Mouse (Mus musculus): ENCODE data around the gene Akap5. TPM values are rescaled to one million over a fixed set of nuclear protein-coding genes. Genes with fewer than 3 reads are reported as not detected.
A peak's percentile ranks its signal among the peaks of the same experiment; 100 is the strongest.

Gene Akap5
- total and polyA plus RNA-seq, 2 experiments from 2014 or later, result 0.50 to 1.1 TPM

GRCm38 (mm10) chr12:76367096-76367995 lies 42.7 kb downstream of the Akap5 start:
- WGBS, result 18% methylated on average over 14 of the region's 14 CpGs
- no peak for DNase-seq (ENCODE audit: low spot score)

DNA sequence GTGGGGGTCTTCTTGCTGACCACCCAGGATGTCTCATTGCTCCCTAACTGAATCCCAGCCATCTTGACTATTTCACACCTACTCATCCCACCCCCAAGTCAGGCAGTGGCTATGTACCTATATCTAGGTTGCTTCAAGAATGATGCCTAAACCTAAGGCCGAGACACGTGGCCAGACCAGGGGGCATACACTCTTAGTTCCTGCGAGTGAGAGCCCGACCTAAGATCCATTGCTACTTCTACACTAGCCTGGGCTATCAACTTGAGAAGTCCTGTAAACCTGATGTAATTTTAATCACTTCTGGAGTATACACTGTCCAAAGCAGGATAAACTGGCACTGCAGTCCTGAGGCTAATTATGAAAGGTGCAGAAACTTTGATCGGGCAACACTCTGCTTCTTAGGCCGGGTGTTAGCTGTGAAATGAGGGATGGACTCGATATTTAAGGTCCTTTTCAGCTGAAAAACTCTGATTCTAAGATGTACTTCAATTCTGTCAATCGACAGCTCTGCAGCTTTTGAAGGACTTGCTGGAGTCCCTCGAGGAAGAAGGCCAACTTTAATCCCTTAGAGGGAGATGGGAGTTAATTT lies 43.6 kb downstream of the Akap5 start:
- peak overlapping the region; percentile 66 for H3K4me3 ChIP-seq (ENCODE audit: low read depth, low read length)
- H3K4me1 ChIP-seq (ENCODE audit: control insufficient read depth, insufficient read depth), result peaks cover 27% of the 10 kb centered on the region
- no peaks in the 10 kb centered on the region for H3K36me3 ChIP-seq (replicated peaks; ENCODE audit: control insufficient read depth, insufficient read depth, low read length)
- peak overlapping the region; percentile 82; the same call in 1 of the 2 replicates for H3K9ac ChIP-seq (replicated peaks; ENCODE audit: low read depth, low read length)
- peak overlapping the region; percentile 81 for H3K4me2 ChIP-seq (ENCODE audit: low read depth, low read length)
- 13% methylated on average over 9 of the region's 9 CpGs for WGBS
- TF ChIP-seq CTCF (IDR thresholded peaks at IDR 0.05; ENCODE audit: low read depth), result no peak
- no peak for TF ChIP-seq EP300 (IDR thresholded peaks at IDR 0.05; ENCODE audit: low read depth)
- no peaks in the 10 kb centered on the region for H3K9me3 ChIP-seq (replicated peaks; ENCODE audit: control insufficient read depth, low read length)
- DNase-seq (ENCODE audit: low spot score) (no peak), ATAC-seq (ENCODE audit: insufficient read depth, low read depth) (no peak)
- no peaks in the 10 kb centered on the region for H3K27me3 ChIP-seq (ENCODE audit: control insufficient read depth, insufficient read depth, low read length)
- peak overlapping the region; percentile 94 for H3K27ac ChIP-seq (ENCODE audit: low read depth)

More at GRCm38 (mm10) chr12:76367096-76367995, 42.7 kb downstream of the Akap5 start:
- TF ChIP-seq CTCF (IDR thresholded peaks at IDR 0.05; ENCODE audit: low read depth), result no peak
- TF ChIP-seq EP300 (IDR thresholded peaks at IDR 0.05; ENCODE audit: low read depth), result no peak
- no peaks in the 10 kb centered on the region for H3K36me3 ChIP-seq (replicated peaks; ENCODE audit: control insufficient read depth, insufficient read depth, low read length)
- H3K9ac ChIP-seq (replicated peaks; ENCODE audit: low read depth, low read length), result peak overlapping the region; percentile 82
- H3K4me1 ChIP-seq (ENCODE audit: control insufficient read depth, insufficient read depth), result peaks cover 23% of the 10 kb centered on the region
- H3K27ac ChIP-seq (ENCODE audit: low read depth), result peak overlapping the region; percentile 94
- H3K27me3 ChIP-seq (ENCODE audit: control insufficient read depth, insufficient read depth, low read length), result no peaks in the 10 kb centered on the region
- peak overlapping the region; percentile 81 for H3K4me2 ChIP-seq (ENCODE audit: low read depth, low read length)
- H3K9me3 ChIP-seq (replicated peaks; ENCODE audit: control insufficient read depth, low read length), result no peaks in the 10 kb centered on the region
- peak overlapping the region; percentile 66; the same call in 1 of the 2 replicates for H3K4me3 ChIP-seq (ENCODE audit: low read depth, low read length)
- ATAC-seq (ENCODE audit: insufficient read depth, low read depth), result no peak

GRCm38 (mm10) chr12:76368790-76369205 lies 44.1 kb downstream of the Akap5 start:
- no peaks in the 10 kb centered on the region for H3K27me3 ChIP-seq (ENCODE audit: control insufficient read depth, insufficient read depth, low read length)
- WGBS, result 2% methylated on average over 26 of the region's 26 CpGs
- DNase-seq (ENCODE audit: low spot score) (peak; percentile 39), ATAC-seq (ENCODE audit: insufficient read depth, low read depth) (peak; percentile 15)
- H3K4me2 ChIP-seq (ENCODE audit: low read depth, low read length), result peak overlapping the region; percentile 81
- H3K36me3 ChIP-seq (replicated peaks; ENCODE audit: control insufficient read depth, insufficient read depth, low read length), result no peaks in the 10 kb centered on the region
- peak overlapping the region; percentile 66 for H3K4me3 ChIP-seq (ENCODE audit: low read depth, low read length)
- peak overlapping the region; percentile 94 for H3K27ac ChIP-seq (ENCODE audit: low read depth)
- TF ChIP-seq EP300 (IDR thresholded peaks at IDR 0.05; ENCODE audit: low read depth) (no peak), CTCF (IDR thresholded peaks at IDR 0.05; ENCODE audit: low read depth) (no peak)
- peak overlapping the region; percentile 82 for H3K9ac ChIP-seq (replicated peaks; ENCODE audit: low read depth, low read length)
- H3K4me1 ChIP-seq (ENCODE audit: control insufficient read depth, insufficient read depth), result peaks cover 27% of the 10 kb centered on the region
- no peaks in the 10 kb centered on the region for H3K9me3 ChIP-seq (replicated peaks; ENCODE audit: control insufficient read depth, low read length)

DNA sequence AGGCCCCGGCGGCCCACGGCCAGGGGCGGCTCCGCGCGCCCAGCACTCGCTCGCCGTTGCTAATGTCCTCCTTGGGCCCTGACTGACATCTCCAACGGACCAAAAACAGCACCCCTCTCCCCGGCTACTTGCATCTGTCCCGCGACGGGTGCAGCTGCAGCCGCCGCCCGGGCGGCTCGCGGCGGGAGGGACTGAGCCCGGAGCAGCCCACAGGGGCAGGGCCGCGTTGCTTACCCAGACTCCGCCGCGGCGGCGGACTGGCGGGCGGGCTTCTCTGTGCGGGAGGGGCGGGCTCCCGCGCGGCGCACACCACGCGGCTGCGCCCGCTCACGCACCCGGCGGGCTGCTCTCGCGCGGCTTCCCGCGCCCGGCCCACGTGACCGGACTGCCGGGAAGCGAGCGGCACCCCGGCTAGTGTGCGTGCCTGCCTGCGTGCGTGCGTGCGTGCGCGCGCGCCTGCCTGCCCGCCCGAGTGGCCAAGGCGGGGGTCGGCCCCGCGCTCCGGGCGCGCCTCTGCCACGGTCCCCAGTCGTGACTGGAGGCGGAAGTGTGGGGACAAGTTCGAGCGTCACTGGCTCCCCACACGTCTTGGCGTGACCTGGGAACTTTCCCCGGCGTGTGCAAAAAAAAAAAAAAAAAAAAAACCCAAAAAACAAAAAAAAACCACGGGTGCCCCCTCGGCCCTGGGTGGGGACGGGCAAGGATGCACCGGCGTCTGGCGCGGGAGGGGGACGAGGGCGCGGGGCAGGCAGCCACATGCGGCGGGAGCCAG lies 44.7 kb downstream of the Akap5 start, which contains the start of gene Zbtb25:
Zbtb25 (minus strand) TSS at position 397 of the 772 bp plus-strand sequence.
- under 1% methylated on average over 69 of the region's 96 CpGs for WGBS
- no peaks in the 10 kb centered on the region for H3K9me3 ChIP-seq (replicated peaks; ENCODE audit: control insufficient read depth, low read length)
- H3K4me3 ChIP-seq (ENCODE audit: low read depth, low read length), result peak within 1 kb of the TSS; percentile 66
- H3K27ac ChIP-seq (ENCODE audit: low read depth), result peak within 1 kb of the TSS; percentile 94
- no peaks in the 10 kb centered on the region for H3K27me3 ChIP-seq (ENCODE audit: control insufficient read depth, insufficient read depth, low read length)
- DNase-seq (ENCODE audit: low spot score) (peak; percentile 85), ATAC-seq (ENCODE audit: insufficient read depth, low read depth) (peak; percentile 83)
- no peaks in the 10 kb centered on the region for H3K36me3 ChIP-seq (replicated peaks; ENCODE audit: control insufficient read depth, insufficient read depth, low read length)
- H3K9ac ChIP-seq (replicated peaks; ENCODE audit: low read depth, low read length), result peak within 1 kb of the TSS; percentile 82
- peaks cover 27% of the 10 kb centered on the region for H3K4me1 ChIP-seq (ENCODE audit: control insufficient read depth, insufficient read depth)
- peak within 1 kb of the TSS; percentile 81 for H3K4me2 ChIP-seq (ENCODE audit: low read depth, low read length)
- TF ChIP-seq EP300 (IDR thresholded peaks at IDR 0.05; ENCODE audit: low read depth), result no peak
- TF ChIP-seq CTCF (IDR thresholded peaks at IDR 0.05; ENCODE audit: low read depth), result no peak
